ENCODE assay signal across 27 mouse cellular contexts in genomic region chr17:84206239-84206638, GRCm38 (mm10). TPM values are rescaled to one million over a fixed set of nuclear protein-coding genes. Genes with fewer than 3 reads are reported as not detected.
DNase-seq lines count a peak whose midpoint lies in the region; ATAC-seq and TF ChIP-seq lines count a peak whose summit lies in the region.
"Had no signal": no experiment of that assay in that cellular context is flagged by ENCODE, and none has a peak within 500 bp of the region (broad histone marks: within the 10 kb centered on the region; RNA-seq: fewer than 3 reads in every experiment).

No protein-coding gene starts in this region.

- no peaks in the 10 kb centered on the region for H3K27me3 ChIP-seq in kidney, embryonic 14.5 days (ENCODE audit: control insufficient read depth, insufficient read depth, low read length)
- no peaks in the 10 kb centered on the region for H3K27me3 ChIP-seq in embryonic facial prominence, embryonic 13.5 days
- no peaks in the 10 kb centered on the region for H3K27me3 ChIP-seq in embryonic facial prominence, embryonic 15.5 days
- no peaks in the 10 kb centered on the region for H3K27me3 ChIP-seq in limb, embryonic 14.5 days (ENCODE audit: control insufficient read depth, insufficient read depth, low read length)
- no peaks in the 10 kb centered on the region for H3K27me3 ChIP-seq in intestine, embryonic 16.5 days (replicated peaks; ENCODE audit: control insufficient read depth, insufficient read depth, low read length)
- H3K27me3 ChIP-seq: hindbrain, embryonic 12.5 days; neural tube, embryonic 13.5 days had no signal

- H3K4me2 ChIP-seq in kidney, embryonic 14.5 days (replicated peaks; ENCODE audit: low read depth, low read length): no peak overlapping the region
- no peak overlapping the region for H3K4me2 ChIP-seq in embryonic facial prominence, embryonic 13.5 days
- no peak overlapping the region for H3K4me2 ChIP-seq in embryonic facial prominence, embryonic 15.5 days (replicated peaks)
- H3K4me2 ChIP-seq in limb, embryonic 14.5 days (replicated peaks; ENCODE audit: low read depth, low read length, severe bottlenecking): no peak overlapping the region
- H3K4me2 ChIP-seq in intestine, embryonic 16.5 days (ENCODE audit: low read depth, low read length): no peak overlapping the region
- H3K4me2 ChIP-seq: heart, embryonic 11.5 days; hindbrain, embryonic 12.5 days; neural tube, embryonic 13.5 days had no signal

- DNase-seq in kidney, postnatal 36 days: no peak
- no peak for DNase-seq in limb, embryonic 14.5 days (ENCODE audit: low spot score)
- no peak for DNase-seq in adrenal gland, adult (ENCODE audit: inconsistent age in 2 of 2, low spot score in 1 of 2)
- no peak for DNase-seq in testis, postnatal 14 days (ENCODE audit: low spot score)
- DNase-seq: adrenal gland, adult 8-10 months; B cell, adult 2 months; cerebellum, adult 8-10 months; cerebellum, postnatal 25 days; gastrocnemius, postnatal 14 days; heart, postnatal 36 days; kidney, postnatal 10 days; liver; lung, adult 2 months; lung, postnatal 10 days; right cerebral cortex, postnatal 4 days; thymus, postnatal 14 days had no signal

- peaks cover 5% of the 10 kb centered on the region; the same call in 1 of the 2 replicates for H3K36me3 ChIP-seq in kidney, embryonic 14.5 days (ENCODE audit: control insufficient read depth, insufficient read depth, low read length)
- peaks cover 18% of the 10 kb centered on the region for H3K36me3 ChIP-seq in embryonic facial prominence, embryonic 13.5 days
- H3K36me3 ChIP-seq in embryonic facial prominence, embryonic 15.5 days: peaks cover 9% of the 10 kb centered on the region; the same call in 1 of the 2 replicates
- peaks cover 10% of the 10 kb centered on the region; the same call in 1 of the 2 replicates for H3K36me3 ChIP-seq in limb, embryonic 14.5 days (ENCODE audit: control insufficient read depth, insufficient read depth, low read length)
- H3K36me3 ChIP-seq in intestine, embryonic 16.5 days (ENCODE audit: control insufficient read depth, insufficient read depth, low read length): no peaks in the 10 kb centered on the region
- H3K36me3 ChIP-seq: hindbrain, embryonic 12.5 days had no signal

- H3K4me3 ChIP-seq in kidney, embryonic 14.5 days (ENCODE audit: low read length): no peak overlapping the region
- H3K4me3 ChIP-seq in embryonic facial prominence, embryonic 13.5 days: no peak overlapping the region
- H3K4me3 ChIP-seq in embryonic facial prominence, embryonic 15.5 days (replicated peaks): no peak overlapping the region
- H3K4me3 ChIP-seq in limb, embryonic 14.5 days (replicated peaks; ENCODE audit: low read length): no peak overlapping the region
- H3K4me3 ChIP-seq in intestine, embryonic 16.5 days (ENCODE audit: low read length): no peak overlapping the region
- H3K4me3 ChIP-seq: hindbrain, embryonic 12.5 days; left cerebral cortex, adult 2 months; midbrain, embryonic 10.5 days; neural tube, embryonic 13.5 days had no signal

- H3K27ac ChIP-seq in kidney, embryonic 14.5 days (ENCODE audit: low read depth, low read length): peak overlapping the region; percentile 14; the same call in 1 of the 2 replicates
- H3K27ac ChIP-seq in embryonic facial prominence, embryonic 13.5 days: peak overlapping the region; percentile 68
- H3K27ac ChIP-seq in embryonic facial prominence, embryonic 15.5 days (replicated peaks): peak overlapping the region; percentile 48; the same call in 1 of the 2 replicates
- H3K27ac ChIP-seq in limb, embryonic 14.5 days (replicated peaks; ENCODE audit: low read depth, low read length): 0 out of 2 replicates have a peak overlapping the region, but pooled peaks have one; percentile 13
- H3K27ac ChIP-seq in intestine, embryonic 16.5 days (ENCODE audit: low read length): no peak overlapping the region
- H3K27ac ChIP-seq: hindbrain, embryonic 12.5 days; left cerebral cortex, adult 2 months; liver, embryonic 14.5 days; midbrain, embryonic 10.5 days; neural tube, embryonic 13.5 days had no signal

- ATAC-seq in kidney, embryonic 14.5 days (ENCODE audit: low FRiP score, low TSS enrichment): no peak
- ATAC-seq in embryonic facial prominence, embryonic 13.5 days (ENCODE audit: insufficient number of reproducible peaks, insufficient read depth, low FRiP score, low TSS enrichment, low read depth): no peak
- ATAC-seq in embryonic facial prominence, embryonic 15.5 days (ENCODE audit: insufficient number of reproducible peaks, low FRiP score, low TSS enrichment, low read depth): 0 out of 2 replicates have a peak, but pooled peaks have one; percentile 15
- no peak for ATAC-seq in limb, embryonic 14.5 days (ENCODE audit: low FRiP score, low read depth)
- ATAC-seq in intestine, embryonic 16.5 days: no peak
- ATAC-seq: intestine, postnatal 0 days had no signal

- H3K4me1 ChIP-seq in kidney, embryonic 14.5 days (ENCODE audit: control insufficient read depth, insufficient read depth, low read length): peaks cover 17% of the 10 kb centered on the region
- H3K4me1 ChIP-seq in embryonic facial prominence, embryonic 13.5 days: peaks cover 29% of the 10 kb centered on the region
- peaks cover 22% of the 10 kb centered on the region for H3K4me1 ChIP-seq in embryonic facial prominence, embryonic 15.5 days
- H3K4me1 ChIP-seq in limb, embryonic 14.5 days (ENCODE audit: control insufficient read depth, insufficient read depth, low read length): peaks cover 18% of the 10 kb centered on the region
- H3K4me1 ChIP-seq in intestine, embryonic 16.5 days (ENCODE audit: control insufficient read depth, insufficient read depth, low read length): peaks cover 12% of the 10 kb centered on the region
- H3K4me1 ChIP-seq: hindbrain, embryonic 12.5 days had no signal

- TF ChIP-seq POLR2A in limb, embryonic 14.5 days (IDR thresholded peaks at IDR 0.05; ENCODE audit: borderline replicate concordance, extremely low read depth, insufficient read depth, insufficient read length): no peak

- WGBS in kidney, embryonic 14.5 days: 46% methylated on average over 3 of the region's 3 CpGs
- WGBS in embryonic facial prominence, embryonic 13.5 days: 82% methylated on average over 3 of the region's 3 CpGs
- 80% methylated on average over 3 of the region's 3 CpGs for WGBS in embryonic facial prominence, embryonic 15.5 days
- WGBS in limb, embryonic 14.5 days: 39% methylated on average over 3 of the region's 3 CpGs
- WGBS in intestine, embryonic 16.5 days: 75% methylated on average over 3 of the region's 3 CpGs

- H3K9ac ChIP-seq in kidney, embryonic 14.5 days (ENCODE audit: low read depth, low read length): no peak overlapping the region
- no peak overlapping the region for H3K9ac ChIP-seq in embryonic facial prominence, embryonic 13.5 days
- H3K9ac ChIP-seq in embryonic facial prominence, embryonic 15.5 days: no peak overlapping the region
- no peak overlapping the region for H3K9ac ChIP-seq in limb, embryonic 14.5 days (ENCODE audit: low read depth, low read length, severe bottlenecking)
- H3K9ac ChIP-seq in intestine, embryonic 16.5 days (ENCODE audit: low read depth, low read length): no peak overlapping the region
- H3K9ac ChIP-seq: hindbrain, embryonic 12.5 days; liver, embryonic 14.5 days; neural tube, embryonic 13.5 days had no signal

- no peaks in the 10 kb centered on the region for H3K9me3 ChIP-seq in kidney, embryonic 14.5 days (ENCODE audit: control insufficient read depth, low read length)
- H3K9me3 ChIP-seq in embryonic facial prominence, embryonic 13.5 days: no peaks in the 10 kb centered on the region
- no peaks in the 10 kb centered on the region for H3K9me3 ChIP-seq in embryonic facial prominence, embryonic 15.5 days (replicated peaks)
- H3K9me3 ChIP-seq in limb, embryonic 14.5 days (ENCODE audit: control insufficient read depth, low read length): no peaks in the 10 kb centered on the region
- H3K9me3 ChIP-seq in intestine, embryonic 16.5 days (ENCODE audit: control insufficient read depth, low read length): no peaks in the 10 kb centered on the region
- H3K9me3 ChIP-seq: hindbrain, embryonic 12.5 days; midbrain, embryonic 10.5 days; neural tube, embryonic 13.5 days had no signal

RNA-seq across cellular contexts. Expression of gene Zfp36l2, which starts 18.5 kb away (rescaled TPM):
- 22.5 and 24.3 TPM in 2 replicates for polyA plus RNA-seq in kidney, embryonic 14.5 days (2014; fragmentation: Nextera tagmentation; extraction: Ambion mirVana)
- polyA plus RNA-seq in embryonic facial prominence, embryonic 13.5 days (2015; fragmentation: Nextera tagmentation; extraction: Ambion mirVana): 20.8 and 21.3 TPM in 2 replicates
- 22.8 and 23.1 TPM in 2 replicates for polyA plus RNA-seq in embryonic facial prominence, embryonic 15.5 days (2015; fragmentation: Nextera tagmentation; extraction: Ambion mirVana)
- 80.1 and 113 TPM in 2 replicates for polyA plus RNA-seq in limb, embryonic 14.5 days (2012; rRNA removed)
- polyA plus RNA-seq in limb, embryonic 14.5 days (2014; fragmentation: Nextera tagmentation; extraction: Ambion mirVana): 30.9 and 32.6 TPM in 2 replicates
- polyA plus RNA-seq in intestine, embryonic 16.5 days (2015; fragmentation: Nextera tagmentation; extraction: Ambion mirVana): 14.4 and 16.2 TPM in 2 replicates
